Mouse (Mus musculus) ES-E14 (cell line): ENCODE results near the gene Ccdc7b. TPM values are rescaled to one million over a fixed set of nuclear protein-coding genes. Genes with fewer than 3 reads are reported as not detected.
"Not testable (repeated sequence)": the region's sequence is repeated elsewhere in the genome, so short reads cannot be mapped to it uniquely, and the experiment has no call there.

Experiments used
- DNase-seq: peaks from one replicate; pipeline ENCODE4 v3.0.0-alpha.2; 2013; ENCODE audit warnings: low read depth, low spot score
- H3K27ac ChIP-seq: 2 replicates; pipeline ENCODE4 v1.5.1; 2012; ENCODE audit warnings: low read depth, mild to moderate bottlenecking, low read length, moderate library complexity, mixed read lengths; ENCODE audit not compliant: poor library complexity, insufficient read depth, severe bottlenecking
- H3K36me3 ChIP-seq: 2 replicates; pipeline ENCODE4 v1.6.1; 2012; ENCODE audit warnings: mild to moderate bottlenecking, low read length, moderate library complexity, mixed read lengths; ENCODE audit not compliant: control insufficient read depth, poor library complexity, insufficient read depth, severe bottlenecking
- H3K4me1 ChIP-seq, 2 experiments: fragments of 150-350 bp in 1 of 2; sonication (generic) in 1 of 2; 2 replicates each; pipeline ENCODE4 v1.6.1; 2012; ENCODE audit warnings: low read length in 2 of 2, mild to moderate bottlenecking in 1 of 2, mixed read lengths in 1 of 2; ENCODE audit not compliant: control insufficient read depth in 2 of 2, insufficient read depth in 2 of 2, poor library complexity in 1 of 2
- H3K4me3 ChIP-seq, 2 experiments: fragments of 150-350 bp in 1 of 2; sonication (generic) in 1 of 2; 2 replicates each; pipeline ENCODE4 v1.5.1; 2012; ENCODE audit warnings: low read length in 2 of 2, low read depth in 1 of 2, mild to moderate bottlenecking in 1 of 2, mixed read lengths in 1 of 2; ENCODE audit not compliant: insufficient read depth in 1 of 2, poor library complexity in 1 of 2, severe bottlenecking in 1 of 2
- H3K9ac ChIP-seq: 2 replicates; pipeline ENCODE4 v1.6.1; 2012; ENCODE audit warnings: low read depth, mild to moderate bottlenecking, low read length, mixed read lengths; ENCODE audit not compliant: poor library complexity, insufficient read depth, severe bottlenecking
- H3K9me3 ChIP-seq: fragments of 150-350 bp; sonication (generic); 2 replicates; pipeline ENCODE4 v1.6.1; 2012; ENCODE audit warnings: low read depth, mild to moderate bottlenecking, low read length; ENCODE audit not compliant: control insufficient read depth, insufficient read depth
- CHD2 ChIP-seq: IDR thresholded peaks from 2 replicates; pipeline ENCODE4 v1.6.1; 2014; ENCODE audit warnings: mild to moderate bottlenecking, low read depth, low read length, inconsistent platforms
- HCFC1 ChIP-seq: IDR thresholded peaks from 2 replicates; pipeline ENCODE4 v1.6.1; 2012; ENCODE audit warnings: low read length, inconsistent platforms, borderline replicate concordance; ENCODE audit not compliant: insufficient read depth
- MAFK ChIP-seq: IDR thresholded peaks from 2 replicates; pipeline ENCODE4 v1.6.1; 2014; ENCODE audit warnings: mild to moderate bottlenecking, low read depth, low read length, inconsistent platforms; ENCODE audit not compliant: insufficient read depth
- ZC3H11A ChIP-seq: IDR thresholded peaks from 2 replicates; pipeline ENCODE4 v1.6.1; 2012; ENCODE audit warnings: low read depth, mild to moderate bottlenecking, inconsistent platforms, low read length, borderline replicate concordance
- ZNF384 ChIP-seq: IDR thresholded peaks from 2 replicates; pipeline ENCODE4 v1.6.1; 2012; ENCODE audit warnings: low read depth, low read length, inconsistent platforms
- in situ Hi-C, 2 experiments: fragments of 600-800 bp; cut with MboI; formaldehyde crosslinking; loops; one replicate each; pipeline ENCODE4 v1.15.1; 2025; ENCODE audit warnings: low sequenced_read_pairs in 2 of 2, inconsistent platforms in 1 of 2; ENCODE audit not compliant: unreplicated experiment in 2 of 2
- total RNA-seq: library from RNA; depleted of rRNA; stranded (reverse); fragments of 300-350 nt; gene quantifications from 2 replicates; pipeline ENCODE4 v1.2.3, GENCODE M21; 2012; rRNA removed

Gene Ccdc7b
- total RNA-seq: not detected in 2 replicates

DNA sequence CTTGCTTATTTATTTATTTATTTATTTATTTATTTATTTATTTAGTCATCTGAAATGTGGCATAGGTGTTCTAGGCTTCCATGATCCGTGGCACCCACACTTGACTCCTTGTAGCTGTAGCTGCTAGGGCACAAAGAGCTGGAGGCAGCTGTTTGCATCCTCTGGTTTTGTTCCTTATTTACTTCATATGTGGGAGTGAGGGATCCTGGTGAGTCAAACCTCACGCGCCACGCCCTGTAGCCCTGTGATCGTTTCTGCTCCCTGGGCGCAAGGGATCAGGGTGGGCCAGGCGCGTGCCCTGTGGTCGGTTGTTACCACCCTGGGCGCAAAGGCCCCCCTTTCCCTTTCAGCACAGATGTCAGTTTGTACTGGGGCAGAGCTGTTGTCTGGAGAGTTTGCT lies at the start of gene Ccdc7b:
Gene Ccdc7b (plus strand): TSS at position 301 of the 400 bp plus-strand sequence.
- DNase-seq, H3K9ac ChIP-seq, H3K4me1 ChIP-seq, H3K4me3 ChIP-seq, H3K9me3 ChIP-seq, H3K36me3 ChIP-seq, in situ Hi-C loops, H3K27ac ChIP-seq: not testable (repeated sequence)

DNA sequence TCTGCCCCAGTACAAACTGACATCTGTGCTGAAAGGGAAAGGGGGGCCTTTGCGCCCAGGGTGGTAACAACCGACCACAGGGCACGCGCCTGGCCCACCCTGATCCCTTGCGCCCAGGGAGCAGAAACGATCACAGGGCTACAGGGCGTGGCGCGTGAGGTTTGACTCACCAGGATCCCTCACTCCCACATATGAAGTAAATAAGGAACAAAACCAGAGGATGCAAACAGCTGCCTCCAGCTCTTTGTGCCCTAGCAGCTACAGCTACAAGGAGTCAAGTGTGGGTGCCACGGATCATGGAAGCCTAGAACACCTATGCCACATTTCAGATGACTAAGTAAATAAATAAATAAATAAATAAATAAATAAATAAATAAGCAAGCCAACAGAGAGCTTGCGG lies 1.5 kb upstream of the Ccdc7b start, which contains the start of gene Ccdc7a:
Gene Ccdc7a (minus strand): TSS at position 101 of the 400 bp plus-strand sequence.
- H3K4me3 ChIP-seq, DNase-seq, H3K27ac ChIP-seq, in situ Hi-C loops, H3K9me3 ChIP-seq, H3K36me3 ChIP-seq, H3K9ac ChIP-seq, H3K4me1 ChIP-seq: not testable (repeated sequence)

DNA sequence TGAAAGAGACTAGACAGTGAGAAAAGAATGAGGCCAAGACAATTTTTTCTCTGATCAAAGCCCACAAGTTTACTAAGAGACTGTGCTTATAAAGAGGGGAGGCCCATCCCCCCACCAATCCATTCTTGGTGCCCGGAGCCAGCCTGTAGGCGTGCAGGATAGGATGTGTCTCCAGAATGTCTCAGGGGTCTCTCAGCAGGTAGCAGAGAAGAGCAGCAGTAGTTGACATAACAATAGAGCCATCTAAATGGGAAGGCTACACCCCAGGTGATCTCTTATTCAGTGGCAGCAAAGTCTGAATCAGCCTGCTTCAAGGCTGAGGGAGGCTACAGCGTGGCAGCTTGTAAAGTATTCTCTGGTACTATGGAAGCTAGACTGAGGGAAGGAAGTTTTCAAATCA lies 48.8 kb downstream of the Ccdc7b start:
- in situ Hi-C loops, H3K9me3 ChIP-seq, H3K27ac ChIP-seq, H3K4me1 ChIP-seq, H3K9ac ChIP-seq, H3K4me3 ChIP-seq, H3K36me3 ChIP-seq: not testable (repeated sequence)
- DNase-seq: peak; percentile 11

DNA sequence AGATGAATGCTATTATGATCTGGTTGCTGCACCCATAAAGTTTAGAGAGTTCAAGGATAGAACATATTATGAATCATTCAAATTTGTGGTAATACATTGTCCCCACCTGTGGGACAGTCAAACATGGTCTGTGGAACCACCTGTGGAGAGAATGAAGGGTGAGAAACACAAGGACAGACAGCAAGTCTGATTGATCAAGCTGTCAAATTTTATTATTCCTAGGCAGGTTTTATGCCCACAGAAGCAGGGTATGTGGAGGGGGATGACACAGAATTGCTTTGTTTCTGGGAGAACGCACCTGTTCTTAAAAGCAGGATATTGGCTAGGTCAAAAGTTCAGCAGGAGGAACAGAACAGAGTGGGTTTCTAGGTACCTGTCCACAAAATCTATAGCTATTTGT lies 64.6 kb downstream of the Ccdc7b start, which contains the start of gene Gm10999:
Gene Gm10999 (minus strand): TSS at position 101 of the 400 bp plus-strand sequence.
- Histone ChIP-seq H3K9me3 (no peaks in the 10 kb centered on the region), H3K9ac (no peak within 1 kb of the TSS), H3K36me3 (no peaks in the 10 kb centered on the region), H3K4me1 (no peaks in the 10 kb centered on the region), H3K27ac (no peak within 1 kb of the TSS), H3K4me3 (no peak within 1 kb of the TSS)
- in situ Hi-C loops: no loop called here
- DNase-seq: no peak
- TF ChIP-seq ZNF384 (no peak), CHD2 (no peak), MAFK (no peak), ZC3H11A (no peak), HCFC1 (no peak)

DNA sequence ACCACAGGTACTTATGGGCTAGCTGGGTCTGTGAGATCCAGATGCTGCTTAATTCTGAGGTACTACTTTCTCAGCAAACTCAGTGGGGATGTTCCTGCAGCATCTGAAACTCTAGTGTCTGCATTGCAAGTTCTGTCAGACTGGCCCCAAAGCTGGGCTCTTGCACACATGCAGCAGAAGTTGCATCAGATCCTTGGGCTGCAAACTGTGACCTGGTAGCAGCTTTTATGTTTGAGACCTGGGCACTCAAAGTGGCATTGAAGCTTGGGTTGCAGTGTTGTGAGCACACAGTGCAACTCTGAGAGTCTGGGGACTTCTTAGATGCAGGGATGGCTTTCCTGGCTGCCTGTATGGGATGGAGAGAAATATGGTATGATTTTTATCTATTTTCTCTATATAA lies 66.5 kb downstream of the Ccdc7b start:
- Histone ChIP-seq H3K9ac (no peak overlapping the region), H3K36me3 (no peaks in the 10 kb centered on the region), H3K9me3 (no peaks in the 10 kb centered on the region), H3K27ac (no peak overlapping the region), H3K4me3 (no peak overlapping the region), H3K4me1 (no peaks in the 10 kb centered on the region)
- in situ Hi-C loops: no loop called here
- no peak for DNase-seq
- TF ChIP-seq MAFK (no peak), HCFC1 (no peak), CHD2 (no peak)

Other genes starting within 250 kb of the Ccdc7b start
- not detected in 2 replicates for gene Ccdc7a, start 1.6 kb upstream of the Ccdc7b start, total RNA-seq
- gene Gm10999, start 64.5 kb downstream of the Ccdc7b start, total RNA-seq: not detected in 2 replicates
- 17.4 TPM in 2 replicates for gene 2610044O15Rik8, start 167.3 kb downstream of the Ccdc7b start, total RNA-seq